Mouse (Mus musculus) hindbrain, postnatal 0 days (tissue): ENCODE results near the gene S100a2. TPM values are rescaled to one million over a fixed set of nuclear protein-coding genes. Genes with fewer than 3 reads are reported as not detected.

Source experiments
- ATAC-seq: fragments of 200-750 bp; cut with Nextera tagmentation; 2 replicates; pipeline ENCODE4 v1.8.0; 2017; ENCODE audit warnings: mild to moderate bottlenecking, moderate TSS enrichment, moderate library complexity
- DNase-seq: peaks from one replicate; pipeline ENCODE4 v3.0.0-alpha.2; 2015; ENCODE audit warnings: low spot score
- H3K27ac ChIP-seq: fragments of 300-500 bp; sonication (generic); 2 replicates; pipeline ENCODE4 v1.5.1; 2014; ENCODE audit warnings: mild to moderate bottlenecking
- H3K27me3 ChIP-seq: fragments of 300-500 bp; sonication (generic); 2 replicates; pipeline ENCODE4 v1.6.1; 2014; ENCODE audit warnings: low read length, mixed read lengths; ENCODE audit not compliant: insufficient read depth
- H3K36me3 ChIP-seq: fragments of 300-500 bp; sonication (generic); 2 replicates; pipeline ENCODE4 v1.6.1; 2014; ENCODE audit warnings: low read length, mixed read lengths; ENCODE audit not compliant: insufficient read depth
- H3K4me1 ChIP-seq: fragments of 300-500 bp; sonication (generic); 2 replicates; pipeline ENCODE4 v1.6.1; 2014; ENCODE audit warnings: antibody characterized with exemption, low read length, mixed read lengths; ENCODE audit not compliant: insufficient read depth
- H3K4me2 ChIP-seq: fragments of 300-500 bp; sonication (generic); 2 replicates; pipeline ENCODE4 v1.6.1; 2014; ENCODE audit warnings: low read depth, mild to moderate bottlenecking, low read length, moderate library complexity, mixed read lengths
- H3K4me3 ChIP-seq: fragments of 300-500 bp; sonication (generic); 2 replicates; pipeline ENCODE4 v1.5.1; 2014; ENCODE audit warnings: low read length
- H3K9ac ChIP-seq: fragments of 300-500 bp; sonication (generic); replicated peaks from 2 replicates; pipeline ENCODE4 v1.6.1; 2014; ENCODE audit warnings: mild to moderate bottlenecking, low read length, moderate library complexity, mixed read lengths
- H3K9me3 ChIP-seq: fragments of 300-500 bp; sonication (generic); 2 replicates; pipeline ENCODE4 v1.6.1; 2016; ENCODE audit warnings: low read length, mixed read lengths
- CTCF ChIP-seq: IDR thresholded peaks from 2 replicates; pipeline ENCODE4 v1.5.1; 2016; ENCODE audit warnings: antibody characterized with exemption, control low read depth, low read depth
- WGBS: fragments of 180-500 bp; shearing (Covaris S2); extraction: QIAGEN DNeasy Blood & Tissue Kit; methylation state at CpG from one replicate; pipeline ENCODE4 v1.1.7; 2014; 5-methylcytosine and 5-hydroxymethylcytosine counted together
- polyA plus RNA-seq: library from polyadenylated mRNA; unstranded; fragments of >200 nt; fragmentation: Nextera tagmentation; extraction: Ambion mirVana; gene quantifications from 2 replicates; pipeline ENCODE4 v1.2.1, GENCODE M21; 2015
- total RNA-seq: library from RNA; depleted of rRNA; stranded (reverse); fragments of >200 nt; gene quantifications from 2 replicates; pipeline ENCODE4 v1.2.3, GENCODE M21; 2014

The S100a2 gene
- total and polyA plus RNA-seq, 2 experiments from 2014 or later = not detected

DNA sequence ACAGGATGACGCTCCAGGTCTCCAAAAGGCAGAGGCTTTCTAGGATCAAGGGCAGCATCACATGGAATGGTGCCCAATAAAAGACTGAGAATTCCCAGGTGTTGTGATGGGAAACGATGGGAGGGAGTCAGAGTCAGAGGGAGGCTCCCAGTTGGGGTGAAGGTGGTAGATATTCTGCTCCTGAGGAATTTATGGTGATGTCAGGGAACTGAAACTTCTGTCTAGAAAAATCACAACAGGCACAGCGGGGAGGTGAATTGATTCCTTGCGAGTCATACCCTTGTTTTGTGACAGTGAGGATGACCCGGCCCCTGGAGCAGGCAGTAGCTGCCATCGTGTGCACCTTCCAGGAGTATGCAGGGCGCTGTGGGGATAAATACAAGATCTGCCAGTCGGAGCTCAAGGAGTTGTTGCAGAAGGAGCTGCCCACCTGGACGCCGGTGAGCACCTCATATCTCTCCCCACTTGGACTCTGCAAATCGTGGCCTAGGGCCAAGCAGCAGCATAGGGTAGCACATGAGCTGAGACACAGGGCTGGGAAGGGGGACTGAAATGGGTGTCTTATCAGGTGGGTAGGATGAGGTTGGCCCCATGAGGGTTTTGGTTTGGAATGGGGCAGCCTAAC lies 11.6 kb downstream of the S100a2 start, which contains the start of gene Gm42674:
Gene Gm42674 (plus strand): TSS at position 419 of the 625 bp plus-strand sequence.
- no peak within 1 kb of the TSS for H3K4me2 ChIP-seq
- DNase-seq = no peak
- 82% methylated on average over 11 of the region's 11 CpGs for WGBS

DNA sequence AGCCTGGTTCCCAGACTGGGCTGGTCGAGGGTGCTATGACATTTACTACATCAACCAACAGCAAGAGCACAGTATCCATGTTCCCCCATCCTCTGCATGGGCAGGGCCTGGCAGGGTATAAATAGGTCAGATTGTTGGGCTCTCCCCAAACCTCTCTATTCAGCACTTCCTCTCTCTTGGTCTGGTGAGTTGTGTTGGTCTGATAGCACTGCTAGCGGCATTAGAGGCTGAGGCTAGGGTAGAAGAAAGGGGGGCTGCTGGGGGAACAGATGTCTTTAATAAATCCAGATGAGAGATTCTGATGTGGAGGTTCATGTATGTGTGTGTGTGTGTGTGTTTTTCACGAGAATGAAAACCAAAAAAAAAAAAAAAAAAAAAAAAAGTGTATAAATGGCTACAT lies 13.6 kb downstream of the S100a2 start, which contains the start of gene S100a4:
Gene S100a4 (plus strand): TSS at position 149 of the 400 bp plus-strand sequence.
- H3K9ac ChIP-seq = no peak within 1 kb of the TSS
- no peak within 1 kb of the TSS for H3K27ac ChIP-seq
- ATAC-seq (peak; percentile 31; the same call in 1 of the 2 replicates), DNase-seq (peak; percentile 11)
- no peak within 1 kb of the TSS for H3K4me3 ChIP-seq
- 63% methylated on average over 3 of the region's 3 CpGs for WGBS
- H3K9me3 ChIP-seq = no peaks in the 10 kb centered on the region
- H3K4me2 ChIP-seq = no peak within 1 kb of the TSS
- no peaks in the 10 kb centered on the region for H3K4me1 ChIP-seq
- no peaks in the 10 kb centered on the region for H3K36me3 ChIP-seq
- no peak for TF ChIP-seq CTCF
- H3K27me3 ChIP-seq = no peaks in the 10 kb centered on the region

More for the DNA sequence above, 11.6 kb downstream of the S100a2 start, which contains the start of gene Gm42674:
- no peaks in the 10 kb centered on the region for H3K27me3 ChIP-seq
- H3K27ac ChIP-seq = no peak within 1 kb of the TSS
- no peaks in the 10 kb centered on the region for H3K4me1 ChIP-seq
- H3K9ac ChIP-seq = no peak within 1 kb of the TSS
- ATAC-seq = no peak
- no peaks in the 10 kb centered on the region for H3K9me3 ChIP-seq
- no peak for TF ChIP-seq CTCF
- H3K4me3 ChIP-seq = no peak within 1 kb of the TSS
- no peaks in the 10 kb centered on the region for H3K36me3 ChIP-seq

DNA sequence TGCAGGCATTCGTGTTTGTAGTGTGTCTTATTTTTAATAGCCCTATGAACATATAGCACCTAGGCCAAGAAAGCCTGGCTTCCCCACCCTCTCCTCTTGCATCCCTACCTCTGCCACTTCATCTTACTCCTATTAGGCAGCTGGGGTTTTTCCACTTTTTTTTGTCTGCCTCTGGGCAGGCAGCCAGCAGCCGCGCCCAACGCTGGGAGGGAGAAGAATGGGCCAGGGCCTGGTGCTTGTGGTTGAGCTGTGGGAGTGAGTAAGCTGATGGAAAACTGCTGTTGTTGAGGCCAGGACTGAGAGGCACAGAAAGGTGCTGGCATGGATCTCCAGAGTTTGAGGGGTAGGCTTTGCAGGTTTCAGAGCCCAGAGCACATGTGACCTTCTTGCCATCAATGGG lies 14.4 kb downstream of the S100a2 start:
- no peaks in the 10 kb centered on the region for H3K36me3 ChIP-seq
- 40% methylated on average over 4 of the region's 4 CpGs for WGBS
- H3K4me2 ChIP-seq = no peak overlapping the region
- no peaks in the 10 kb centered on the region for H3K9me3 ChIP-seq
- no peak overlapping the region for H3K9ac ChIP-seq
- DNase-seq (peak; percentile 52), ATAC-seq (0 out of 2 replicates have a peak, but pooled peaks have one; percentile 14)
- no peaks in the 10 kb centered on the region for H3K4me1 ChIP-seq
- H3K4me3 ChIP-seq = no peak overlapping the region
- no peak overlapping the region for H3K27ac ChIP-seq
- no peak for TF ChIP-seq CTCF
- no peaks in the 10 kb centered on the region for H3K27me3 ChIP-seq

GRCm38 (mm10) chr3:90605049-90605448 lies 15.0 kb downstream of the S100a2 start:
- ATAC-seq = no peak
- Histone ChIP-seq H3K9ac (no peak overlapping the region), H3K27ac (no peak overlapping the region), H3K36me3 (no peaks in the 10 kb centered on the region), H3K4me1 (no peaks in the 10 kb centered on the region), H3K9me3 (no peaks in the 10 kb centered on the region), H3K4me3 (no peak overlapping the region), H3K27me3 (no peaks in the 10 kb centered on the region), H3K4me2 (no peak overlapping the region)
- no peak for DNase-seq
- no peak for TF ChIP-seq CTCF
- WGBS = 81% methylated on average over 3 of the region's 3 CpGs

GRCm38 (mm10) chr3:90605736-90606135 lies 15.7 kb downstream of the S100a2 start:
- H3K9me3 ChIP-seq = no peaks in the 10 kb centered on the region
- no peak overlapping the region for H3K4me2 ChIP-seq
- H3K27ac ChIP-seq = no peak overlapping the region
- WGBS = 93% methylated on average over 2 of the region's 2 CpGs
- DNase-seq (no peak), ATAC-seq (no peak)
- H3K4me3 ChIP-seq = no peak overlapping the region
- H3K36me3 ChIP-seq = no peaks in the 10 kb centered on the region
- no peak overlapping the region for H3K9ac ChIP-seq
- no peaks in the 10 kb centered on the region for H3K4me1 ChIP-seq
- no peak for TF ChIP-seq CTCF
- H3K27me3 ChIP-seq = no peaks in the 10 kb centered on the region

GRCm38 (mm10) chr3:90606185-90606584 lies 16.1 kb downstream of the S100a2 start:
- H3K4me3 ChIP-seq = no peak overlapping the region
- DNase-seq (no peak), ATAC-seq (no peak)
- H3K27me3 ChIP-seq = no peaks in the 10 kb centered on the region
- no peaks in the 10 kb centered on the region for H3K9me3 ChIP-seq
- WGBS = 90% methylated on average over 6 of the region's 6 CpGs
- H3K9ac ChIP-seq = no peak overlapping the region
- no peaks in the 10 kb centered on the region for H3K36me3 ChIP-seq
- no peak for TF ChIP-seq CTCF
- H3K4me2 ChIP-seq = no peak overlapping the region
- no peaks in the 10 kb centered on the region for H3K4me1 ChIP-seq
- H3K27ac ChIP-seq = no peak overlapping the region

DNA sequence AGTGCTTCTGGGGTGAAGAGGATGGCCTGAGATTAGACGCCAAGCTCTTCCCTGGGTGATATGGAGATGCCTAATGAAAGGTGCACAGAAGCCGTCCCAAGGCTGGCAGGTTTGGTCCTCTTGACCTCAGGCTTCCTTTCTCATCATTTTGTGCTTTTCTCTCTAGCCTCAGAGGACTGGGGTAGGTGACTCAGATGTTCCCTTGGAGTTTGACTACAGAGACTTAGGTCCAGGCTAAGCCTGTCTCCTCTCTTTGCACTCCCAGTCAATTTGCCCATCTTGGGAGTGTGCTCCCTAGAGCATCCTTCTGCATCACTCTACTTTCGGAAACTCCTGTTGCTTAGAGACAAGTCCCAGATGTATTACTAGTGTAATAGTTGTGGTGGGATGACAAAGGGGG lies 17.3 kb downstream of the S100a2 start:
- ATAC-seq = no peak
- WGBS = 79% methylated on average over 3 of the region's 3 CpGs
- Histone ChIP-seq H3K27me3 (no peaks in the 10 kb centered on the region), H3K4me3 (no peak overlapping the region), H3K4me1 (no peaks in the 10 kb centered on the region), H3K27ac (no peak overlapping the region), H3K9ac (no peak overlapping the region), H3K9me3 (no peaks in the 10 kb centered on the region), H3K36me3 (no peaks in the 10 kb centered on the region), H3K4me2 (no peak overlapping the region)
- TF ChIP-seq CTCF = no peak
- DNase-seq = no peak
